Mouse (Mus musculus) kidney, adult 2 months (tissue): ENCODE results near the gene Cflar.
"Not testable (repeated sequence)": the region's sequence is repeated elsewhere in the genome, so short reads cannot be mapped to it uniquely, and the experiment has no call there.

Experiments
- CTCF ChIP-seq: fragments of 200-500 bp; conservative IDR thresholded peaks from 2 replicates; pipeline ENCODE4 v1.5.1; 2011; ENCODE audit warnings: low read depth, mild to moderate bottlenecking, control low read depth, low read length, moderate library complexity, mixed read lengths; ENCODE audit not compliant: insufficient read depth, insufficient read length
- POLR2A ChIP-seq: fragments of 200-500 bp; IDR thresholded peaks from one replicate; pipeline ENCODE4 v1.6.1; 2011; ENCODE audit warnings: low read depth, low read length, control low read depth

DNA sequence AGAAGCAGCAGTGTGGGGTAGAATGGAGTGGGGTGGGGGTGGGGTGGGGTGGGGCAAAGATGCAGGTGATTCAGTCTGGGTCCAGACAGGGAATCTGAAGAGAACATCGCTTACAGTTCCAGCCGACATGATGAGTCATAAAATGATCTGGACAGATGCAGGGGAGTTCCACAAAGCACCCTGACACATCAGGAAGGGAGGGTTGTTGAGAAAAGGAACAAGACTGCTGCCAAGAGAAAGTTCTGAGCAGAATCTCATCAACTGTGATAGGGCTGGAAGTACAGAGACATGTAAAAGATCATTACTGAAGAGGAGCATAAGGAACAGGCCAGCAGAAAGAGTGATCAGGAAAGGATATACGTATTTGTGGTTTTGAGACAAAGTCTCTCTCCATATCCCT lies 47.9 kb upstream of the Cflar start:
- not testable (repeated sequence) for TF ChIP-seq CTCF, POLR2A
